Mouse (Mus musculus) heart, postnatal 10 days (tissue): ENCODE measurements at regions not wholly inside any gene's neighbourhood (a gene's known extent, or its start where the extent isn't known, plus 50 kb on each side); places are given as distances from the start of the nearest gene placed in this dataset.
A peak's percentile ranks its signal among the peaks of the same experiment; 100 is the strongest.

Experiments
- DNase-seq, 2 experiments: peaks; one replicate each; pipeline ENCODE4 v3.0.0; 2021
- intact Hi-C: fragments of 180-260 bp; cut with DNase I; formaldehyde crosslinking; loops from one replicate; pipeline ENCODE4 v1.15.1; 2025

- peak; percentile 43 to 45 for DNase-seq
- intact Hi-C loops = no loop called here
Measured at GRCm38 (mm10) chr6:52428489-52429203, 115.3 kb downstream of the Evx1 start.

- DNase-seq = no peak
- intact Hi-C loops = no loop called here
Measured at GRCm38 (mm10) chr6:52429204-52429552, 115.9 kb downstream of the Evx1 start.

- intact Hi-C loops = no loop called here
- no peak for DNase-seq
Measured at GRCm38 (mm10) chr6:52433234-52433633, 119.9 kb downstream of the Evx1 start.

- intact Hi-C loops = no loop called here
- no peak for DNase-seq
Measured at GRCm38 (mm10) chr6:52434771-52435170, 121.5 kb downstream of the Evx1 start.

- intact Hi-C loops = no loop called here
- DNase-seq = no peak
Measured at GRCm38 (mm10) chr6:52435358-52435757, 122.1 kb downstream of the Evx1 start.

GRCm38 (mm10) chr6:52438366-52438765 lies 125.1 kb downstream of the Evx1 start:
- intact Hi-C loops = no loop called here
- DNase-seq = peak; percentile 63 to 67

GRCm38 (mm10) chr6:52439204-52439603 lies 125.9 kb downstream of the Evx1 start:
- intact Hi-C loops = no loop called here
- DNase-seq = peak in 1 of 2 experiments; percentile 5

GRCm38 (mm10) chr6:52440160-52440559 lies 126.9 kb downstream of the Evx1 start:
- intact Hi-C loops = no loop called here

GRCm38 (mm10) chr6:52443112-52443984 lies 130.1 kb downstream of the Evx1 start:
- intact Hi-C loops = no loop called here

More at GRCm38 (mm10) chr6:52440160-52440559, 126.9 kb downstream of the Evx1 start:
- DNase-seq = no peak

GRCm38 (mm10) chr6:52458828-52459227 lies 145.5 kb downstream of the Evx1 start:
- intact Hi-C loops = no loop called here

More at GRCm38 (mm10) chr6:52443112-52443984, 130.1 kb downstream of the Evx1 start:
- DNase-seq = peak in 1 of 2 experiments; percentile 9

GRCm38 (mm10) chr6:52461186-52461585 lies 147.9 kb downstream of the Evx1 start:
- intact Hi-C loops = no loop called here
- no peak for DNase-seq

More at GRCm38 (mm10) chr6:52458828-52459227, 145.5 kb downstream of the Evx1 start:
- DNase-seq = no peak

- intact Hi-C loops = no loop called here
- no peak for DNase-seq
Measured at GRCm38 (mm10) chr6:52463369-52463768, 150.1 kb downstream of the Evx1 start.

- peak; percentile 26 to 30 for DNase-seq
- intact Hi-C loops = no loop called here
Measured at GRCm38 (mm10) chr6:52464571-52464970, 151.3 kb downstream of the Evx1 start.

GRCm38 (mm10) chr6:52465834-52466525 lies 152.7 kb downstream of the Evx1 start:
- no peak for DNase-seq
- intact Hi-C loops = no loop called here

- intact Hi-C loops = no loop called here
- DNase-seq = no peak
Measured at GRCm38 (mm10) chr6:52470831-52471230, 157.5 kb downstream of the Evx1 start.

GRCm38 (mm10) chr6:52471384-52471957 lies 158.2 kb downstream of the Evx1 start:
- intact Hi-C loops = no loop called here
- no peak for DNase-seq

GRCm38 (mm10) chr6:52472008-52472407 lies 158.7 kb downstream of the Evx1 start:
- no peak for DNase-seq
- intact Hi-C loops = no loop called here

- intact Hi-C loops = no loop called here
Measured at GRCm38 (mm10) chr6:52473042-52473589, 159.8 kb downstream of the Evx1 start.

GRCm38 (mm10) chr6:52473924-52474323 lies 160.6 kb downstream of the Evx1 start:
- DNase-seq = no peak
- intact Hi-C loops = no loop called here

More at GRCm38 (mm10) chr6:52473042-52473589, 159.8 kb downstream of the Evx1 start:
- no peak for DNase-seq

GRCm38 (mm10) chr6:52475676-52476075 lies 162.4 kb downstream of the Evx1 start:
- intact Hi-C loops = no loop called here
- DNase-seq = no peak
